Mouse (Mus musculus): ENCODE results near the gene Mdga2. TPM values are rescaled to one million over a fixed set of nuclear protein-coding genes. Genes with fewer than 3 reads are reported as not detected.

Gene Mdga2
- polyA plus RNA-seq (2016; fragmentation: Nextera tagmentation; extraction: Ambion mirVana) = 5.7 and 7.3 TPM in 2 replicates

- Histone ChIP-seq H3K27ac (no peak within 1 kb of the TSS), H3K4me2 (replicated peaks) (peak within 1 kb of the TSS; percentile 91), H3K27me3 (peaks cover 43% of the 10 kb centered on the region), H3K9me3 (no peaks in the 10 kb centered on the region), H3K9ac (peak within 1 kb of the TSS; percentile 63), H3K4me3 (peak within 1 kb of the TSS; percentile 56), H3K4me1 (peaks cover 4% of the 10 kb centered on the region; the same call in 1 of the 2 replicates), H3K36me3 (no peaks in the 10 kb centered on the region)
- peak; percentile 69 for ATAC-seq (ENCODE audit: insufficient number of reproducible peaks, insufficient read depth, low FRiP score, low TSS enrichment)
- under 1% methylated on average over 54 of the region's 61 CpGs for WGBS
Observed at GRCm38 (mm10) chr12:67222221-67223025, at the start of gene Mdga2. Gene Mdga2, minus strand, starts transcription at chr12:67222549.

- Histone ChIP-seq H3K9ac (no peak overlapping the region), H3K27ac (no peak overlapping the region), H3K4me3 (no peak overlapping the region), H3K27me3 (no peaks in the 10 kb centered on the region), H3K36me3 (no peaks in the 10 kb centered on the region), H3K9me3 (no peaks in the 10 kb centered on the region), H3K4me2 (replicated peaks) (no peak overlapping the region), H3K4me1 (no peaks in the 10 kb centered on the region)
- no peak for ATAC-seq (ENCODE audit: insufficient number of reproducible peaks, insufficient read depth, low FRiP score, low TSS enrichment)
- WGBS = 79% methylated on average over 1 of the region's 1 CpGs
Observed at GRCm38 (mm10) chr12:67267409-67267808, 45.1 kb upstream of the Mdga2 start.

GRCm38 (mm10) chr12:67223530-67223929, 1.2 kb upstream of the Mdga2 start:
- ATAC-seq (ENCODE audit: insufficient number of reproducible peaks, insufficient read depth, low FRiP score, low TSS enrichment) = no peak
- Histone ChIP-seq H3K9ac (no peak overlapping the region), H3K4me1 (peaks cover 4% of the 10 kb centered on the region; the same call in 1 of the 2 replicates), H3K4me2 (replicated peaks) (no peak overlapping the region), H3K9me3 (no peaks in the 10 kb centered on the region), H3K36me3 (no peaks in the 10 kb centered on the region), H3K27ac (no peak overlapping the region), H3K4me3 (no peak overlapping the region), H3K27me3 (peaks cover 43% of the 10 kb centered on the region)
- 32% methylated on average over 1 of the region's 1 CpGs for WGBS

- Histone ChIP-seq H3K27ac (no peak overlapping the region), H3K27me3 (peaks cover 43% of the 10 kb centered on the region)
- WGBS = 1% methylated on average over 74 of the region's 78 CpGs
Observed at GRCm38 (mm10) chr12:67221329-67222220, 774 bp downstream of the Mdga2 start.

GRCm38 (mm10) chr12:67220641-67221231, 1.6 kb downstream of the Mdga2 start:
- H3K4me1 ChIP-seq = peaks cover 4% of the 10 kb centered on the region; the same call in 1 of the 2 replicates
- H3K36me3 ChIP-seq = no peaks in the 10 kb centered on the region
- peak overlapping the region; percentile 63 for H3K9ac ChIP-seq
- H3K9me3 ChIP-seq = no peaks in the 10 kb centered on the region
- peaks cover 43% of the 10 kb centered on the region for H3K27me3 ChIP-seq
- peak overlapping the region; percentile 91 for H3K4me2 ChIP-seq (replicated peaks)
- H3K4me3 ChIP-seq = peak overlapping the region; percentile 56
- no peak overlapping the region for H3K27ac ChIP-seq
- ATAC-seq (ENCODE audit: insufficient number of reproducible peaks, insufficient read depth, low FRiP score, low TSS enrichment) = peak; percentile 23; the same call in 1 of the 2 replicates
- under 1% methylated on average over 42 of the region's 43 CpGs for WGBS

More at GRCm38 (mm10) chr12:67221329-67222220, 774 bp downstream of the Mdga2 start:
- Histone ChIP-seq H3K4me3 (peak overlapping the region; percentile 56), H3K9me3 (no peaks in the 10 kb centered on the region), H3K4me1 (peaks cover 4% of the 10 kb centered on the region; the same call in 1 of the 2 replicates), H3K36me3 (no peaks in the 10 kb centered on the region), H3K4me2 (replicated peaks) (peak overlapping the region; percentile 91), H3K9ac (peak overlapping the region; percentile 63)
- ATAC-seq (ENCODE audit: insufficient number of reproducible peaks, insufficient read depth, low FRiP score, low TSS enrichment) = peak; percentile 58; the same call in 1 of the 2 replicates

- H3K4me3 ChIP-seq = peak overlapping the region; percentile 56
- no peak for ATAC-seq (ENCODE audit: insufficient number of reproducible peaks, insufficient read depth, low FRiP score, low TSS enrichment)
- peak overlapping the region; percentile 91 for H3K4me2 ChIP-seq (replicated peaks)
- no peak overlapping the region for H3K27ac ChIP-seq
- H3K27me3 ChIP-seq = peaks cover 39% of the 10 kb centered on the region
- H3K9me3 ChIP-seq = no peaks in the 10 kb centered on the region
- peaks cover 4% of the 10 kb centered on the region; the same call in 1 of the 2 replicates for H3K4me1 ChIP-seq
- H3K36me3 ChIP-seq = no peaks in the 10 kb centered on the region
- H3K9ac ChIP-seq = no peak overlapping the region
- 1% methylated on average over 6 of the region's 6 CpGs for WGBS
Observed at GRCm38 (mm10) chr12:67220041-67220440, 2.3 kb downstream of the Mdga2 start.

- Histone ChIP-seq H3K36me3 (no peaks in the 10 kb centered on the region), H3K27me3 (peaks cover 36% of the 10 kb centered on the region), H3K9ac (no peak overlapping the region), H3K9me3 (no peaks in the 10 kb centered on the region), H3K4me1 (peaks cover 4% of the 10 kb centered on the region; the same call in 1 of the 2 replicates), H3K4me3 (no peak overlapping the region), H3K4me2 (replicated peaks) (peak overlapping the region; percentile 91), H3K27ac (no peak overlapping the region)
- WGBS = 24% methylated on average over 5 of the region's 5 CpGs
- ATAC-seq (ENCODE audit: insufficient number of reproducible peaks, insufficient read depth, low FRiP score, low TSS enrichment) = no peak
Observed at GRCm38 (mm10) chr12:67219564-67219963, 2.8 kb downstream of the Mdga2 start.

- Histone ChIP-seq H3K4me1 (no peaks in the 10 kb centered on the region), H3K9ac (no peak overlapping the region), H3K27ac (no peak overlapping the region), H3K4me3 (no peak overlapping the region), H3K36me3 (no peaks in the 10 kb centered on the region), H3K9me3 (no peaks in the 10 kb centered on the region), H3K27me3 (no peaks in the 10 kb centered on the region), H3K4me2 (replicated peaks) (no peak overlapping the region)
- WGBS = 74% methylated on average over 2 of the region's 2 CpGs
- no peak for ATAC-seq (ENCODE audit: insufficient number of reproducible peaks, insufficient read depth, low FRiP score, low TSS enrichment)
Observed at GRCm38 (mm10) chr12:67212801-67213200, 9.5 kb downstream of the Mdga2 start.

- no peak overlapping the region for H3K27ac ChIP-seq
- H3K4me2 ChIP-seq (replicated peaks) = no peak overlapping the region
- WGBS = 93% methylated on average over 1 of the region's 1 CpGs
- H3K4me1 ChIP-seq = no peaks in the 10 kb centered on the region
- H3K27me3 ChIP-seq = no peaks in the 10 kb centered on the region
- H3K9me3 ChIP-seq = no peaks in the 10 kb centered on the region
- H3K4me3 ChIP-seq = no peak overlapping the region
- ATAC-seq (ENCODE audit: insufficient number of reproducible peaks, insufficient read depth, low FRiP score, low TSS enrichment) = no peak
- H3K36me3 ChIP-seq = no peaks in the 10 kb centered on the region
- no peak overlapping the region for H3K9ac ChIP-seq
Observed at GRCm38 (mm10) chr12:67178155-67178554, 44.2 kb downstream of the Mdga2 start.

- no peaks in the 10 kb centered on the region for H3K27me3 ChIP-seq
- H3K9me3 ChIP-seq = no peaks in the 10 kb centered on the region
- no peak overlapping the region for H3K27ac ChIP-seq
- H3K9ac ChIP-seq = no peak overlapping the region
- H3K36me3 ChIP-seq = no peaks in the 10 kb centered on the region
- no peak overlapping the region for H3K4me2 ChIP-seq (replicated peaks)
- H3K4me1 ChIP-seq = no peaks in the 10 kb centered on the region
- no peak for ATAC-seq (ENCODE audit: insufficient number of reproducible peaks, insufficient read depth, low FRiP score, low TSS enrichment)
- H3K4me3 ChIP-seq = no peak overlapping the region
- WGBS = 93% methylated on average over 8 of the region's 8 CpGs
Observed at GRCm38 (mm10) chr12:67156569-67157237, 65.6 kb downstream of the Mdga2 start.

GRCm38 (mm10) chr12:67153077-67153476, 69.3 kb downstream of the Mdga2 start:
- no peak overlapping the region for H3K4me3 ChIP-seq
- H3K36me3 ChIP-seq = no peaks in the 10 kb centered on the region
- no peak for ATAC-seq (ENCODE audit: insufficient number of reproducible peaks, insufficient read depth, low FRiP score, low TSS enrichment)
- H3K27me3 ChIP-seq = no peaks in the 10 kb centered on the region
- no peak overlapping the region for H3K9ac ChIP-seq
- no peaks in the 10 kb centered on the region for H3K9me3 ChIP-seq
- 54% methylated on average over 3 of the region's 3 CpGs for WGBS
- H3K4me1 ChIP-seq = no peaks in the 10 kb centered on the region
- H3K4me2 ChIP-seq (replicated peaks) = no peak overlapping the region
- no peak overlapping the region for H3K27ac ChIP-seq

Data from embryonic facial prominence, embryonic 12.5 days (tissue).